Mouse (Mus musculus): ENCODE data around the gene Car4. TPM values are rescaled to one million over a fixed set of nuclear protein-coding genes. Genes with fewer than 3 reads are reported as not detected.

The Car4 gene
- total RNA-seq (2017): not detected in 2 replicates

GRCm38 (mm10) chr11:84957591-84958270 is at the start of gene Car4:
Gene Car4 (plus strand): TSS chr11:84957786.
- no peak for ATAC-seq (ENCODE audit: extremely low read depth, insufficient number of reproducible peaks, low FRiP score, poor library complexity, severe bottlenecking)

GRCm38 (mm10) chr11:84908480-84908879 is 49.1 kb upstream of the Car4 start:
- no peak for ATAC-seq (ENCODE audit: extremely low read depth, insufficient number of reproducible peaks, low FRiP score, poor library complexity, severe bottlenecking)

GRCm38 (mm10) chr11:84910411-84910810 is 47.2 kb upstream of the Car4 start:
- ATAC-seq (ENCODE audit: extremely low read depth, insufficient number of reproducible peaks, low FRiP score, poor library complexity, severe bottlenecking): no peak

GRCm38 (mm10) chr11:84914673-84915072 is 42.9 kb upstream of the Car4 start:
- ATAC-seq (ENCODE audit: extremely low read depth, insufficient number of reproducible peaks, low FRiP score, poor library complexity, severe bottlenecking): no peak

GRCm38 (mm10) chr11:84916053-84916702 is 41.4 kb upstream of the Car4 start, which contains the start of gene Znhit3:
Gene Znhit3 (minus strand): TSS chr11:84916366.
- peak; percentile 91 for ATAC-seq (ENCODE audit: extremely low read depth, insufficient number of reproducible peaks, low FRiP score, poor library complexity, severe bottlenecking)

GRCm38 (mm10) chr11:84916703-84917300 is 40.8 kb upstream of the Car4 start:
- ATAC-seq (ENCODE audit: extremely low read depth, insufficient number of reproducible peaks, low FRiP score, poor library complexity, severe bottlenecking): no peak

- ATAC-seq (ENCODE audit: extremely low read depth, insufficient number of reproducible peaks, low FRiP score, poor library complexity, severe bottlenecking): peak; percentile 60; the same call in 1 of the 2 replicates
These were observed 39.2 kb upstream of the Car4 start for GRCm38 (mm10) chr11:84918425-84918824.

- peak; percentile 58 for ATAC-seq (ENCODE audit: extremely low read depth, insufficient number of reproducible peaks, low FRiP score, poor library complexity, severe bottlenecking)
These were observed 38.3 kb upstream of the Car4 start for GRCm38 (mm10) chr11:84919276-84919675.

- no peak for ATAC-seq (ENCODE audit: extremely low read depth, insufficient number of reproducible peaks, low FRiP score, poor library complexity, severe bottlenecking)
These were observed 37.6 kb upstream of the Car4 start for GRCm38 (mm10) chr11:84919951-84920350.

GRCm38 (mm10) chr11:84920981-84921380 is 36.6 kb upstream of the Car4 start:
- ATAC-seq (ENCODE audit: extremely low read depth, insufficient number of reproducible peaks, low FRiP score, poor library complexity, severe bottlenecking): no peak

GRCm38 (mm10) chr11:84932261-84932660 is 25.3 kb upstream of the Car4 start:
- no peak for ATAC-seq (ENCODE audit: extremely low read depth, insufficient number of reproducible peaks, low FRiP score, poor library complexity, severe bottlenecking)

GRCm38 (mm10) chr11:84939508-84940053 is 18.0 kb upstream of the Car4 start:
- no peak for ATAC-seq (ENCODE audit: extremely low read depth, insufficient number of reproducible peaks, low FRiP score, poor library complexity, severe bottlenecking)

- ATAC-seq (ENCODE audit: extremely low read depth, insufficient number of reproducible peaks, low FRiP score, poor library complexity, severe bottlenecking): no peak
These were observed 17.4 kb upstream of the Car4 start for GRCm38 (mm10) chr11:84940140-84940539.

GRCm38 (mm10) chr11:84943948-84944347 is 13.6 kb upstream of the Car4 start:
- ATAC-seq (ENCODE audit: extremely low read depth, insufficient number of reproducible peaks, low FRiP score, poor library complexity, severe bottlenecking): no peak

- no peak for ATAC-seq (ENCODE audit: extremely low read depth, insufficient number of reproducible peaks, low FRiP score, poor library complexity, severe bottlenecking)
These were observed 12.7 kb upstream of the Car4 start for GRCm38 (mm10) chr11:84944639-84945435.

GRCm38 (mm10) chr11:84945841-84946240 is 11.7 kb upstream of the Car4 start:
- no peak for ATAC-seq (ENCODE audit: extremely low read depth, insufficient number of reproducible peaks, low FRiP score, poor library complexity, severe bottlenecking)

- ATAC-seq (ENCODE audit: extremely low read depth, insufficient number of reproducible peaks, low FRiP score, poor library complexity, severe bottlenecking): no peak
These were observed 10.4 kb upstream of the Car4 start for GRCm38 (mm10) chr11:84947206-84947605.

GRCm38 (mm10) chr11:84948114-84948513 is 9.5 kb upstream of the Car4 start:
- ATAC-seq (ENCODE audit: extremely low read depth, insufficient number of reproducible peaks, low FRiP score, poor library complexity, severe bottlenecking): no peak

- no peak for ATAC-seq (ENCODE audit: extremely low read depth, insufficient number of reproducible peaks, low FRiP score, poor library complexity, severe bottlenecking)
These were observed 9.1 kb upstream of the Car4 start for GRCm38 (mm10) chr11:84948526-84948925.

Data from neutrophil, adult 5-6 weeks (primary cell).